Mouse (Mus musculus): ENCODE measurements around the gene Asrgl1.
A peak's percentile ranks its signal among the peaks of the same experiment; 100 is the strongest.
"Not testable (repeated sequence)": the region's sequence is repeated elsewhere in the genome, so short reads cannot be mapped to it uniquely, and the experiment has no call there.

The Asrgl1 gene

GRCm38 (mm10) chr19:9135512-9136331, at the start of gene Asrgl1:
Gene Asrgl1, minus strand, starts transcription at chr19:9135636.
- peak; percentile 92 for DNase-seq (ENCODE audit: low spot score)

- DNase-seq (ENCODE audit: low spot score): no peak
Measured at GRCm38 (mm10) chr19:9146214-9146613, 10.8 kb upstream of the Asrgl1 start.

- DNase-seq (ENCODE audit: low spot score): no peak
Measured at GRCm38 (mm10) chr19:9143639-9144125, 8.2 kb upstream of the Asrgl1 start.

GRCm38 (mm10) chr19:9143230-9143629, 7.8 kb upstream of the Asrgl1 start:
- DNase-seq (ENCODE audit: low spot score): no peak

GRCm38 (mm10) chr19:9140361-9140760, 4.9 kb upstream of the Asrgl1 start:
- DNase-seq (ENCODE audit: low spot score): not testable (repeated sequence)

GRCm38 (mm10) chr19:9137159-9137558, 1.7 kb upstream of the Asrgl1 start:
- DNase-seq (ENCODE audit: low spot score): no peak

- peak; percentile 43 for DNase-seq (ENCODE audit: low spot score)
Measured at GRCm38 (mm10) chr19:9134746-9135511, 507 bp downstream of the Asrgl1 start.

GRCm38 (mm10) chr19:9129996-9130395, 5.4 kb downstream of the Asrgl1 start:
- DNase-seq (ENCODE audit: low spot score): no peak

- no peak for DNase-seq (ENCODE audit: low spot score)
Measured at GRCm38 (mm10) chr19:9128499-9129194, 6.8 kb downstream of the Asrgl1 start.

- not testable (repeated sequence) for DNase-seq (ENCODE audit: low spot score)
Measured at GRCm38 (mm10) chr19:9123986-9124385, 11.4 kb downstream of the Asrgl1 start.

- no peak for DNase-seq (ENCODE audit: low spot score)
Measured at GRCm38 (mm10) chr19:9122390-9122789, 13.0 kb downstream of the Asrgl1 start.

GRCm38 (mm10) chr19:9119655-9120425, 15.6 kb downstream of the Asrgl1 start:
- DNase-seq (ENCODE audit: low spot score): no peak

GRCm38 (mm10) chr19:9117275-9117674, 18.2 kb downstream of the Asrgl1 start:
- DNase-seq (ENCODE audit: low spot score): no peak

- DNase-seq (ENCODE audit: low spot score): no peak
Measured at GRCm38 (mm10) chr19:9116268-9116667, 19.2 kb downstream of the Asrgl1 start.

- DNase-seq (ENCODE audit: low spot score): no peak
Measured at GRCm38 (mm10) chr19:9112043-9112442, 23.4 kb downstream of the Asrgl1 start.

GRCm38 (mm10) chr19:9110182-9110869, 25.1 kb downstream of the Asrgl1 start:
- DNase-seq (ENCODE audit: low spot score): peak; percentile 67

- no peak for DNase-seq (ENCODE audit: low spot score)
Measured at GRCm38 (mm10) chr19:9108536-9108935, 26.9 kb downstream of the Asrgl1 start.

GRCm38 (mm10) chr19:9107379-9107755, 28.1 kb downstream of the Asrgl1 start:
- no peak for DNase-seq (ENCODE audit: low spot score)

- DNase-seq (ENCODE audit: low spot score): no peak
Measured at GRCm38 (mm10) chr19:9106751-9107378, 28.6 kb downstream of the Asrgl1 start.

- DNase-seq (ENCODE audit: low spot score): no peak
Measured at GRCm38 (mm10) chr19:9106096-9106495, 29.3 kb downstream of the Asrgl1 start.

All from T-cell, adult 2 months (primary cell).